In genomic region chr6:53986273-53986985, GRCm38 (mm10) we compare ENCODE assay signal across 14 mouse cellular contexts. TPM values are rescaled to one million over a fixed set of nuclear protein-coding genes. Genes with fewer than 3 reads are reported as not detected.
DNase-seq lines count a peak whose midpoint lies in the region; ATAC-seq and TF ChIP-seq lines count a peak whose summit lies in the region.
"Had no signal": no experiment of that assay in that cellular context is flagged by ENCODE, and none has a peak within 500 bp of the region (broad histone marks: within the 10 kb centered on the region; RNA-seq: fewer than 3 reads in every experiment).

No protein-coding gene starts in this region.

- DNase-seq in lung, embryonic 14.5 days = no peak
- no peak for DNase-seq in lung, postnatal 10 days
- peak; percentile 79 for DNase-seq in R1 (ENCODE audit: low read depth, low spot score)
- DNase-seq in heart, postnatal 4 days = peak; percentile 23
- DNase-seq in cerebellum, postnatal 25 days = no peak
- DNase-seq in left cerebral cortex, postnatal 10 days (ENCODE audit: extremely low spot score in 1 of 2, low spot score in 2 of 2) = no peak
- DNase-seq: cerebellum, adult 11-12 months; gastrocnemius, adult 2 months; layer of hippocampus, adult 9-11 months had no signal

- no peak overlapping the region for H3K4me3 ChIP-seq in lung, embryonic 14.5 days (ENCODE audit: low read depth, low read length)
- H3K4me3 ChIP-seq: gastrocnemius, adult 2 months; hindbrain, embryonic 13.5 days; limb, embryonic 12.5 days; megakaryocyte, embryonic 14.5 days had no signal

- no peaks in the 10 kb centered on the region for H3K27me3 ChIP-seq in lung, embryonic 14.5 days (ENCODE audit: insufficient read depth, low read length)
- H3K27me3 ChIP-seq: limb, embryonic 12.5 days had no signal

- intact Hi-C loops in left cerebral cortex, postnatal 10 days (cut with DNase I) = no loop called here

- ATAC-seq in lung, embryonic 14.5 days (ENCODE audit: insufficient read depth) = no peak
- ATAC-seq in megakaryocyte, adult 5-6 weeks (ENCODE audit: poor library complexity, severe bottlenecking) = peak; percentile 70

- 56% methylated on average over 14 of the region's 14 CpGs for WGBS in lung, embryonic 14.5 days

- no peak overlapping the region for H3K9ac ChIP-seq in lung, embryonic 14.5 days
- H3K9ac ChIP-seq: hindbrain, embryonic 13.5 days; limb, embryonic 12.5 days had no signal

- no peaks in the 10 kb centered on the region for H3K36me3 ChIP-seq in lung, embryonic 14.5 days (ENCODE audit: insufficient read depth)
- H3K36me3 ChIP-seq: hindbrain, embryonic 13.5 days; limb, embryonic 12.5 days had no signal

- 0 out of 2 replicates have a peak overlapping the region, but pooled peaks have one; percentile 16 for H3K4me2 ChIP-seq in lung, embryonic 14.5 days
- H3K4me2 ChIP-seq: hindbrain, embryonic 13.5 days; limb, embryonic 12.5 days had no signal

- peaks cover 8% of the 10 kb centered on the region; the same call in 1 of the 2 replicates for H3K4me1 ChIP-seq in lung, embryonic 14.5 days (ENCODE audit: insufficient read depth)
- H3K4me1 ChIP-seq: hindbrain, embryonic 13.5 days had no signal

- H3K27ac ChIP-seq in lung, embryonic 14.5 days (ENCODE audit: low read depth) = no peak overlapping the region
- H3K27ac ChIP-seq: gastrocnemius, adult 2 months; hindbrain, embryonic 13.5 days; limb, embryonic 12.5 days had no signal

- TF ChIP-seq CTCF in lung, embryonic 14.5 days (IDR thresholded peaks at IDR 0.05; ENCODE audit: low read depth) = no peak

- no peaks in the 10 kb centered on the region for H3K9me3 ChIP-seq in lung, embryonic 14.5 days (ENCODE audit: low read depth, low read length)
- H3K9me3 ChIP-seq: limb, embryonic 12.5 days had no signal

RNA-seq across cellular contexts. Expression of gene Cpvl, which starts 8.0 kb away (rescaled TPM):
- polyA plus RNA-seq in lung, embryonic 14.5 days (2014; fragmentation: Nextera tagmentation; extraction: Ambion mirVana) = 0.16 and 0.32 TPM in 2 replicates
- total RNA-seq in heart, postnatal 4 days (2021) = not detected
- total RNA-seq in megakaryocyte, adult 5-6 weeks (2015) = not detected in 2 replicates
- not detected in 2 replicates for total RNA-seq in megakaryocyte, adult 5-6 weeks (2017)
- total RNA-seq in left cerebral cortex, postnatal 10 days (2021) = under 1 TPM in 1 of 2 experiments, not detected in 1; 0.24 TPM
- total RNA-seq: gastrocnemius, adult 2 months had no signal
- polyA plus RNA-seq: hindbrain, embryonic 13.5 days; spleen, adult 2 months had no signal

RNA-seq across cellular contexts. Expression of gene Chn2, which starts 52.9 kb away (rescaled TPM):
- 16.4 and 18.1 TPM in 2 replicates for polyA plus RNA-seq in lung, embryonic 14.5 days (2014; fragmentation: Nextera tagmentation; extraction: Ambion mirVana)
- total RNA-seq in heart, postnatal 4 days (2021) = 1 to 10 TPM; 5.4 to 6.2 TPM
- total RNA-seq in megakaryocyte, adult 5-6 weeks (2015) = 15.8 and 21.5 TPM in 2 replicates
- 21.0 and 25.5 TPM in 2 replicates for total RNA-seq in megakaryocyte, adult 5-6 weeks (2017)
- 10 to 100 TPM; 55.3 to 56.6 TPM for total RNA-seq in left cerebral cortex, postnatal 10 days (2021)

Comparison
In these comparisons a context has a peak if more than half of its experiments do, and no peak if none do; other contexts are left out.
1. DNase-seq: peak in R1 (single experiment) and heart, postnatal 4 days (single experiment); none in lung, embryonic 14.5 days (single experiment), lung, postnatal 10 days (single experiment), cerebellum, postnatal 25 days (0 of 2) and left cerebral cortex, postnatal 10 days (0 of 2).